Comparison of ENCODE assay signal across 28 mouse cellular contexts in the genomic region with DNA sequence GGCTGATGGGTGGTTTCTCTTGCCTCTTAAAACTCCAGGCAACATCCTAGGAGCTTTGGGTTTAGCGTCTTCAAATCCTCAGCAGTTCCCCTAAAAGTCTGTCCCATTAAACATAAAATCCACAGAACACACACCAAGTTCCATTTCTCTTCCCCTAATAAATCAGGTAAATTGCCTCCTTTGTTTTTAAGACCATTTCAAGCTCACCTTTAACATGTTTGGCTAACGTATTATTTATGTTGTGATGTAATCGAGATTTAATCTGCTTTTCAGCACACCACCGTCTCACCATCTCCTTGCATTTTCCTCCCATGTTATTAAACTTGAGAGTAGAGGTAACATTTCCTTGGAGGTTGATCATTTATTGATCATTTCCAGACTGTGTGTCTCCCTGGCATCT.
"Had no signal": no experiment of that assay in that cellular context is flagged by ENCODE, and none has a peak within 500 bp of the region (broad histone marks: within the 10 kb centered on the region; RNA-seq: fewer than 3 reads in every experiment).

No protein-coding gene starts in this region.

- H3K4me1 ChIP-seq: embryonic facial prominence, embryonic 15.5 days; forebrain, embryonic 15.5 days had no signal

- H3K27me3 ChIP-seq: embryonic facial prominence, embryonic 12.5 days; embryonic facial prominence, embryonic 13.5 days; embryonic facial prominence, embryonic 15.5 days; forebrain, embryonic 12.5 days; forebrain, embryonic 13.5 days; forebrain, embryonic 15.5 days had no signal

- ATAC-seq: forebrain, embryonic 13.5 days; forebrain, embryonic 14.5 days; forebrain, embryonic 15.5 days; forebrain, embryonic 16.5 days; forebrain, postnatal 0 days had no signal

- H3K27ac ChIP-seq: embryonic facial prominence, embryonic 10.5 days; embryonic facial prominence, embryonic 12.5 days; embryonic facial prominence, embryonic 13.5 days; embryonic facial prominence, embryonic 15.5 days; forebrain, embryonic 12.5 days; forebrain, embryonic 13.5 days; forebrain, embryonic 15.5 days; gastrocnemius, adult 2 months; heart, adult 2 months had no signal

- H3K4me2 ChIP-seq: embryonic facial prominence, embryonic 12.5 days; embryonic facial prominence, embryonic 13.5 days; embryonic facial prominence, embryonic 15.5 days; forebrain, embryonic 12.5 days; forebrain, embryonic 13.5 days; forebrain, embryonic 15.5 days had no signal

- H3K36me3 ChIP-seq: embryonic facial prominence, embryonic 10.5 days; embryonic facial prominence, embryonic 12.5 days; embryonic facial prominence, embryonic 13.5 days; embryonic facial prominence, embryonic 15.5 days; forebrain, embryonic 12.5 days; forebrain, embryonic 15.5 days had no signal

- DNase-seq: cerebellum, adult 2 months; cerebellum, adult 8-10 months; cerebellum, adult 9-10 months; cerebellum, adult 9-11 months; cerebellum, postnatal 10 days; cerebellum, postnatal 14 days; cerebellum, postnatal 25 days; cerebellum, postnatal 36 days; embryo, embryonic 11 days; forebrain, postnatal 0 days; gastrocnemius, adult 2 months; gastrocnemius, postnatal 10 days; gastrocnemius, postnatal 14 days; gastrocnemius, postnatal 25 days; gastrocnemius, postnatal 36 days; heart, adult 11 months; heart, adult 18-20 months; heart, adult 2 months had no signal

- H3K4me3 ChIP-seq: embryonic facial prominence, embryonic 10.5 days; embryonic facial prominence, embryonic 12.5 days; embryonic facial prominence, embryonic 13.5 days; embryonic facial prominence, embryonic 15.5 days; erythroblast, embryonic 14.5 days; forebrain, embryonic 12.5 days; forebrain, embryonic 13.5 days; forebrain, embryonic 15.5 days; gastrocnemius, adult 2 months; heart, adult 2 months had no signal

- H3K9me3 ChIP-seq: embryonic facial prominence, embryonic 10.5 days; embryonic facial prominence, embryonic 12.5 days; embryonic facial prominence, embryonic 13.5 days; embryonic facial prominence, embryonic 15.5 days; forebrain, embryonic 12.5 days; forebrain, embryonic 13.5 days; forebrain, embryonic 15.5 days had no signal

- H3K9ac ChIP-seq: embryonic facial prominence, embryonic 12.5 days; embryonic facial prominence, embryonic 13.5 days; embryonic facial prominence, embryonic 15.5 days; forebrain, embryonic 12.5 days; forebrain, embryonic 13.5 days; forebrain, embryonic 15.5 days; forebrain, postnatal 0 days had no signal
